Comparison of ENCODE assay signal across 7 mouse cellular contexts in genomic region chr8:126876300-126877038, GRCm38 (mm10).
DNase-seq lines count a peak whose midpoint lies in the region; ATAC-seq and TF ChIP-seq lines count a peak whose summit lies in the region.

No protein-coding gene starts in this region.

- H3K4me1 ChIP-seq in limb, embryonic 12.5 days (replicated peaks) = peaks cover 31% of the 10 kb centered on the region

- H3K36me3 ChIP-seq in limb, embryonic 12.5 days = no peaks in the 10 kb centered on the region

- no peak for ATAC-seq in limb, embryonic 12.5 days (ENCODE audit: insufficient number of reproducible peaks, insufficient read depth, low FRiP score, low TSS enrichment, low read depth)

- WGBS in limb, embryonic 12.5 days = 38% methylated on average over 9 of the region's 9 CpGs

- no peak overlapping the region for H3K4me3 ChIP-seq in limb, embryonic 12.5 days (replicated peaks)
- H3K4me3 ChIP-seq in layer of hippocampus, adult 2 months = no peak overlapping the region

- H3K4me2 ChIP-seq in limb, embryonic 12.5 days = no peak overlapping the region

- no peak overlapping the region for H3K9ac ChIP-seq in limb, embryonic 12.5 days (replicated peaks)

- H3K9me3 ChIP-seq in limb, embryonic 12.5 days = no peaks in the 10 kb centered on the region

- TF ChIP-seq CTCF in layer of hippocampus, adult 2 months (conservative IDR thresholded peaks at IDR 0.05) = no peak

- no peaks in the 10 kb centered on the region for H3K27me3 ChIP-seq in limb, embryonic 12.5 days

- peak; percentile 33 for DNase-seq in urinary bladder, postnatal 25 days (ENCODE audit: low spot score)
- DNase-seq in urinary bladder, adult 2 months (ENCODE audit: low spot score) = no peak
- peak; percentile 85 for DNase-seq in gastrocnemius, postnatal 25 days
- DNase-seq in left cerebral cortex, adult 9 months (ENCODE audit: low spot score in 2 of 2) = no peak
- DNase-seq in ovary, postnatal 14 days (ENCODE audit: low spot score) = no peak
- no peak for DNase-seq in layer of hippocampus, adult 2 months (ENCODE audit: low spot score in 2 of 2)

- peak overlapping the region; percentile 53 for H3K27ac ChIP-seq in limb, embryonic 12.5 days
- H3K27ac ChIP-seq in layer of hippocampus, adult 2 months = no peak overlapping the region

Comparison
In these comparisons a context has a peak if more than half of its experiments do, and no peak if none do; other contexts are left out.
1. DNase-seq: peak in urinary bladder, postnatal 25 days (single experiment) and gastrocnemius, postnatal 25 days (single experiment); none in urinary bladder, adult 2 months (single experiment), left cerebral cortex, adult 9 months (0 of 2), ovary, postnatal 14 days (single experiment) and layer of hippocampus, adult 2 months (0 of 2).